Mouse (Mus musculus): Measurements from ENCODE around the gene Mall. TPM values are rescaled to one million over a fixed set of nuclear protein-coding genes. Genes with fewer than 3 reads are reported as not detected.

Mall gene
- polyA plus RNA-seq, 1 experiment = not detected

DNA sequence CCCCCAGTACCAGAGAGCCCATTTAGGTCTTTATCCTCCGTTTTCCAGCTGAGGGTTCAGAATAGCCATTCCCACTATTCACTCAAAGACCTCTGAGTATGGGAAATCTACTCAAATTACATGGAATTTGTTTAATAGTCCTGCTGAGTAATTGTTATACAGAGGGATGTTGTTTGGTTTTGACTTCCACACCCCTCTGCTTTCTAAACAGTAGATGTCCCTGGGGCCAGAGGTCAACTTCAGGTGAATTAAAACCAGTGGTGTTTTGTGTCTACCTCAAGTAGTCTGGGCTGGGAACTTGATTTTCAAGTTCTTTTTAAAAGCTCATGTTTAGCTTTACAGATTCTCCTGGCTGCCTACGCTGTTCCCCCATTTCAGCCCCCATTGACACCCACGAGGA is 15.0 kb downstream of the Mall start:
- Histone ChIP-seq H3K4me3 (replicated peaks) (no peak overlapping the region), H3K36me3 (ENCODE audit: control insufficient read depth) (no peaks in the 10 kb centered on the region), H3K27me3 (ENCODE audit: control insufficient read depth) (no peaks in the 10 kb centered on the region), H3K9me3 (ENCODE audit: control insufficient read depth, low read length) (no peaks in the 10 kb centered on the region), H3K4me1 (ENCODE audit: control insufficient read depth) (no peaks in the 10 kb centered on the region)
- no peak for TF ChIP-seq TAL1 (IDR thresholded peaks at IDR 0.05; ENCODE audit: low read length)
- TF ChIP-seq GATA1 (IDR thresholded peaks at IDR 0.05; ENCODE audit: low read length) = no peak

DNA sequence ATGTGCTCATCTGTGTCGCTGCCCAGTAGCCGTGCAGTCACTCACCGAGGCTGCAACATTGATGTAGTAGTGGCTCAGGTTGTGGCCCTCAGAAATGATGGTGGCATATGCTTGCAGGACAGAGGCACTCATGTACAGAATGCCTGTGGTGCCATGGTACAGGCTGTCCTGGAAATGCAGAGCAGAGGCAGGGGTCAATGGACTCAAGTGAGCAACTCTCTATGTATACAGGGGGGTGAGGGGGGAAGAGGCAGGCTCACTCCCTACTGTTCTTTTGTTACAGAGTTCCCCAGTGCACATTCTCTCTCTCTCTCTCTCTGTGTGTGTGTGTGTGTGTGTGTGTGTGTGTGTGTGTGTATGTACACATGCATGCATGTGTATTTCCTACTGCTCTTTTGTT is 20.9 kb downstream of the Mall start:
- no peaks in the 10 kb centered on the region for H3K9me3 ChIP-seq (ENCODE audit: control insufficient read depth, low read length)
- H3K27me3 ChIP-seq (ENCODE audit: control insufficient read depth) = no peaks in the 10 kb centered on the region
- TF ChIP-seq GATA1 (IDR thresholded peaks at IDR 0.05; ENCODE audit: low read length) (no peak), TAL1 (IDR thresholded peaks at IDR 0.05; ENCODE audit: low read length) (no peak)
- H3K4me3 ChIP-seq (replicated peaks) = no peak overlapping the region
- H3K36me3 ChIP-seq (ENCODE audit: control insufficient read depth) = no peaks in the 10 kb centered on the region
- H3K4me1 ChIP-seq (ENCODE audit: control insufficient read depth) = no peaks in the 10 kb centered on the region

DNA sequence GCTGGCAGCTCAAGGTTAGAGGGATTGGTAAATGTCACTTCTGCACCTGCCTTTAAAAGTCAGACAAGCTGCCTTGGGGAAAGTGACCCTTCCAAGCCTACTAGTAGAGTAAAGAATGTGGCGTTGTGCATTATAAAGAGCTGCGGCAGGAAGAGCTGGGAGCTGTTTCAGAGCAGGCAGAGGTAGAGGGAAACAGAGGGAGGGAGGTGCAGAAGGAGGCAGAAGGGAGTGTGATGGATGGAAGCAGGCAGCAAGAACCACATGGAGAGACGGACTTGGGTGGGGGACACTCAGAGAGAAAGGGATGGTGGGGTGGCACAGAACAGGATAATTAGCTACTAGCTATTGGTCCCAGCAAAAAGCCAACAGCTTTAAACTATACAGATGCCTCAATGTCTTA is 21.7 kb downstream of the Mall start:
- Histone ChIP-seq H3K4me1 (ENCODE audit: control insufficient read depth) (no peaks in the 10 kb centered on the region), H3K4me3 (replicated peaks) (no peak overlapping the region), H3K36me3 (ENCODE audit: control insufficient read depth) (no peaks in the 10 kb centered on the region), H3K27me3 (ENCODE audit: control insufficient read depth) (no peaks in the 10 kb centered on the region), H3K9me3 (ENCODE audit: control insufficient read depth, low read length) (no peaks in the 10 kb centered on the region)
- TF ChIP-seq TAL1 (IDR thresholded peaks at IDR 0.05; ENCODE audit: low read length) (no peak), GATA1 (IDR thresholded peaks at IDR 0.05; ENCODE audit: low read length) (no peak)

DNA sequence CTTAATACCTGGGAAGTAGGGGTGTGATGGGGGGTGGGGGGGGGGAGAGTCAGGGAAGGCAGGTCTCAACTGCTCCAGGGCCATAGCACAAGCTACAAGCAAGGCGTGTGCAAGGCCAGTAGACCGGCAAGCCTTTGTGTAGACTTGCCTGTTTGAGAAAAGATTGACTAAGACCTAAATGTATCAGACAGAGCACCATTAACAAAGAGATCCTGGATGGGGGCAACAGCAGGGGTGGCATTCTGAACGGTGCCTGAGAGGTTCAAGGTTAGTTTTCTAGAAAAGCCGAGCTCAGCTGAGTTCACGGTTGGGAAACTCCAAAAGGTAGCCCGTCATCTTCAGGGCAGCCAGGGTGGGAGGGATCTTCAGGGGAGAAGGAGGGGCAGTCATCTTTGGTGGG is 24.5 kb downstream of the Mall start:
- Histone ChIP-seq H3K36me3 (ENCODE audit: control insufficient read depth) (no peaks in the 10 kb centered on the region), H3K4me3 (replicated peaks) (no peak overlapping the region), H3K27me3 (ENCODE audit: control insufficient read depth) (no peaks in the 10 kb centered on the region), H3K9me3 (ENCODE audit: control insufficient read depth, low read length) (no peaks in the 10 kb centered on the region), H3K4me1 (ENCODE audit: control insufficient read depth) (no peaks in the 10 kb centered on the region)
- TF ChIP-seq GATA1 (IDR thresholded peaks at IDR 0.05; ENCODE audit: low read length) (no peak), TAL1 (IDR thresholded peaks at IDR 0.05; ENCODE audit: low read length) (no peak)

DNA sequence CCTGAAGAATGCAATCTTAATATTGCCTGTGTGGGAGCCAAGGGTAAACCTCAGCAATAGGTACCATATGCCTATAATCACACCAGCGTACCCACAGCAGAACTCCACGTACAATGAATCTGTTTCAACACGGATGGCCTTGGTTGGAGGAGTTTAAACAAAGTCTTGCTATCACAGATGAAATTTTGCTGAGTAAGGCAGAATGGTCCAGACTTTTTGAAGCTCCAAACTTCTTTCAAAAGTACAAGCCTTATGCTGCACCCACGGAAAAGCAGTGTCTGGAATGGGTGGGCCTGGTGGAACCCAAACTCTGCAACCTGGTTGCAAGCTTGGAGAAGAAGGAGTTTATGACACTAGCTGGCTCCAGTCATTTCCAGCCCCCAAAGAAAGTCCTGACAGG is 40.5 kb downstream of the Mall start:
- TF ChIP-seq TAL1 (IDR thresholded peaks at IDR 0.05; ENCODE audit: low read length) = no peak
- TF ChIP-seq GATA1 (IDR thresholded peaks at IDR 0.05; ENCODE audit: low read length) = no peak
- Histone ChIP-seq H3K4me1 (ENCODE audit: control insufficient read depth) (no peaks in the 10 kb centered on the region), H3K4me3 (replicated peaks) (no peak overlapping the region), H3K27me3 (ENCODE audit: control insufficient read depth) (peaks cover 3% of the 10 kb centered on the region; the same call in 1 of the 2 replicates), H3K36me3 (ENCODE audit: control insufficient read depth) (no peaks in the 10 kb centered on the region), H3K9me3 (ENCODE audit: control insufficient read depth, low read length) (no peaks in the 10 kb centered on the region)

DNA sequence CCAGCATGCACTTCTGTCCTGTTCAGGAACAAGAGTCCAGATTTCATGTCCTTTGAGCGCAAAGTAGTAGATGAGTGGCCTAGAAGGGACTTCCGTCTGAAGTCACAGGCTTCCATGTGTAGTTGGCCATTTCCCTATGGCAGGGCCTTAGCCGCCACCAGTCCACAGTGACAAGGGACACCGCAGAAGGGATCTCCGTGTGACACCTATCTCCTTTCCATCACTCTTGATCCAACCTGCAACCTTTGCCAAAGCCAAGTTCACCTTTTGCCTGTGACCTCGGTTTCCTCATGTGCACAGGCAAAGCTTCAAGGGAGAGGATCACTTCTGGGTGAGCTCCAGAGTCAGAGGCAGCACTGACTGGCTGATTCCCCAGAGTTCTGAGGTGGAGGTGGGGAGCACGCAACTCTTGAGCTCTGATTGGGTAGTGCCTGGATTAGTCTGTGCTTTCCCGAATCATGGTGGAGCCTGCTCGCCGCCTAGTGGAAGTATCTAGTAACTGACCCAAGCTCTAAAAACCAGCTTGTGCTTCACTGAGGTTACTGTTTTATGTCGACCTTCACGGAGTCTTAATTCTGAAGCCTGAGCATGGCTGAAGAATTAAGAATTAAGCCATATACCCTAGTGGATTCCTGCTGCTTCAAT is 45.9 kb downstream of the Mall start:
- no peaks in the 10 kb centered on the region for H3K4me1 ChIP-seq (ENCODE audit: control insufficient read depth)
- H3K36me3 ChIP-seq (ENCODE audit: control insufficient read depth) = no peaks in the 10 kb centered on the region
- no peak for TF ChIP-seq TAL1 (IDR thresholded peaks at IDR 0.05; ENCODE audit: low read length)
- no peak for TF ChIP-seq GATA1 (IDR thresholded peaks at IDR 0.05; ENCODE audit: low read length)
- H3K9me3 ChIP-seq (ENCODE audit: control insufficient read depth, low read length) = no peaks in the 10 kb centered on the region
- H3K4me3 ChIP-seq (replicated peaks) = no peak overlapping the region
- peaks cover 3% of the 10 kb centered on the region; the same call in 1 of the 2 replicates for H3K27me3 ChIP-seq (ENCODE audit: control insufficient read depth)

DNA sequence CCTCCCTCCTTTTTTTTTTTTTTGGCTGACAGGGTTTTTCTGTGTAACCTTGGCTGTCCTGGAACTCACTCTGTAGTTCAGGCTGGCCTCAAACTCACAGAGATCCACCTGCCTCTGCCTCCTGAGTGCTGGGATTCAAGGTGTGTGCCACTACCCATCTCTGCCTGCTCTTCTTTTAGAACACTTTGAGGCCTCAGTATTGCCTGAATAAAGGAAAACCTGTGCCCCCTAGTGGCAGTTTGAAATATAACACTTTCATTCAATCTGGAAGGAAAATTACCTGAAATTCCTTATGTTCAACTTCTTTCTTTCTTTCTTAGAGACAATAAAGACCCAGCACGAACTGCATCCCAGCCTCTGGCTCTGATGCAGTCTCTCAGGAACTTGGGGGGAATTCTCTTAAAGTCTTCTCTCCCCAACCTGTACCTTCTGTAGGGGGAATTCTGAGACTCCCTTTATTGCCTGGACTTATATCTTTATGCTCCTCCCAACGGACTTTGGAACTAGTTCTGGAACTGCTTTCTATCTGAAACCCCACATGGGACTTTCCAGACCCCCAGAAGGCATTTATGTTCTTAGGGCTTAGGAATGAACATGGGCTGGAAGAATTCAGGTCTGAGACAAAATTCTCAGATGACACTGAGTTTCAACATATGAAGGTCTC is 61.8 kb downstream of the Mall start:
- Histone ChIP-seq H3K4me3 (replicated peaks) (no peak overlapping the region), H3K36me3 (ENCODE audit: control insufficient read depth) (no peaks in the 10 kb centered on the region), H3K4me1 (ENCODE audit: control insufficient read depth) (no peaks in the 10 kb centered on the region), H3K27me3 (ENCODE audit: control insufficient read depth) (no peaks in the 10 kb centered on the region), H3K9me3 (ENCODE audit: control insufficient read depth, low read length) (no peaks in the 10 kb centered on the region)
- TF ChIP-seq TAL1 (IDR thresholded peaks at IDR 0.05; ENCODE audit: low read length) (no peak), GATA1 (IDR thresholded peaks at IDR 0.05; ENCODE audit: low read length) (no peak)

DNA sequence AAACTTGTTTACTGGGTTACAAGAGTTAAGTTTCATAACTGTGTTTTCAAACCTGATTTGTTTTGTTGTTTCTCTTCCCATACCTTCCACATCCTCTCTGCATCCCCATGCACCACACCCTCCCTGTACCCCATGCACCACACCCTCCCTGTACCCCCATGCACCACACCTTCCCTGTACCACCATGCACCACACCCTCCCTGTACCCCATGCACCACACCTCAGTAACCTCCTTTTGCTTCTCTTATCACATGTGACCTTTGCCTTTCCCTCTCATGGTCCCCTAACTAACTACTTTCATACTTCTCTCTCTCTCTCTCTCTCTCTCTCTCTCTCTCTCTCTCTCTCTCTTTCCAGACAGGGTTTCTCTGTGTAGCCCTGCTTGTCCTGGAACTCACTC is 62.7 kb downstream of the Mall start:
- Histone ChIP-seq H3K4me3 (replicated peaks) (no peak overlapping the region), H3K4me1 (ENCODE audit: control insufficient read depth) (no peaks in the 10 kb centered on the region), H3K27me3 (ENCODE audit: control insufficient read depth) (no peaks in the 10 kb centered on the region), H3K9me3 (ENCODE audit: control insufficient read depth, low read length) (no peaks in the 10 kb centered on the region), H3K36me3 (ENCODE audit: control insufficient read depth) (no peaks in the 10 kb centered on the region)
- TF ChIP-seq TAL1 (IDR thresholded peaks at IDR 0.05; ENCODE audit: low read length) (no peak), GATA1 (IDR thresholded peaks at IDR 0.05; ENCODE audit: low read length) (no peak)

DNA sequence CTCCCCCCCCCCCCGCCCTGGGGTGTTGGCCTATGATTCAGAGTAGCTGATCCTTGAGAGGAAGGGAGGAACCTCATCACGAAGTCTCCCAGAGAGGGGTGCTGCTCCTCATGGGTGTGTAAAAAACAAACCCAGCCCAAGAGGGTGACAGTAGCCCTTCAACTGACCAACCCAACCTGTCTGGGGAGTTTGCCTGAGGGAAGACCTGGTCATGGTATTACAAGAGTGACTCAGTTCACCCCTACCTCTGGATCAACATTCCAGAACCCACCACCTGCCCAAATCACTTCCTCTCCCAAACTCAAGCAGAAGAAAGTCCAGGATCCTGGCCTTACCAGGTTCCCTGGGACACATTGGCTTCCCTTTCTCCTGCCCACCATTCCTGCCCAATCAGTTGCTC is 67.0 kb downstream of the Mall start:
- no peak overlapping the region for H3K4me3 ChIP-seq (replicated peaks)
- no peaks in the 10 kb centered on the region for H3K9me3 ChIP-seq (ENCODE audit: control insufficient read depth, low read length)
- no peaks in the 10 kb centered on the region for H3K36me3 ChIP-seq (ENCODE audit: control insufficient read depth)
- peaks cover 2% of the 10 kb centered on the region for H3K27me3 ChIP-seq (ENCODE audit: control insufficient read depth)
- TF ChIP-seq TAL1 (IDR thresholded peaks at IDR 0.05; ENCODE audit: low read length) = no peak
- no peak for TF ChIP-seq GATA1 (IDR thresholded peaks at IDR 0.05; ENCODE audit: low read length)
- no peaks in the 10 kb centered on the region for H3K4me1 ChIP-seq (ENCODE audit: control insufficient read depth)
